Mouse (Mus musculus): Measurements from ENCODE around the gene Vipr2. TPM values are rescaled to one million over a fixed set of nuclear protein-coding genes. Genes with fewer than 3 reads are reported as not detected.

Gene Vipr2
- polyA plus RNA-seq, 1 experiment from 2014 or later, result 2.7 TPM

- Histone ChIP-seq H3K27ac (no peak overlapping the region), H3K4me2 (no peak overlapping the region), H3K36me3 (peaks cover 42% of the 10 kb centered on the region), H3K4me3 (no peak overlapping the region), H3K4me1 (no peaks in the 10 kb centered on the region), H3K27me3 (no peaks in the 10 kb centered on the region), H3K9ac (no peak overlapping the region), H3K9me3 (peaks cover 26% of the 10 kb centered on the region; the same call in 1 of the 2 replicates)
- no peak for ATAC-seq (ENCODE audit: insufficient number of reproducible peaks, low FRiP score, low TSS enrichment, low read depth)
- 94% methylated on average over 2 of the region's 2 CpGs for WGBS
Observed at GRCm38 (mm10) chr12:116062194-116062583, 15.3 kb upstream of the Vipr2 start.

GRCm38 (mm10) chr12:116063020-116063419 is 14.5 kb upstream of the Vipr2 start:
- Histone ChIP-seq H3K9me3 (peaks cover 26% of the 10 kb centered on the region; the same call in 1 of the 2 replicates), H3K4me1 (no peaks in the 10 kb centered on the region), H3K27me3 (no peaks in the 10 kb centered on the region), H3K4me2 (no peak overlapping the region), H3K27ac (no peak overlapping the region), H3K9ac (no peak overlapping the region), H3K36me3 (peaks cover 36% of the 10 kb centered on the region), H3K4me3 (no peak overlapping the region)
- no peak for ATAC-seq (ENCODE audit: insufficient number of reproducible peaks, low FRiP score, low TSS enrichment, low read depth)
- 96% methylated on average over 4 of the region's 4 CpGs for WGBS

- ATAC-seq (ENCODE audit: insufficient number of reproducible peaks, low FRiP score, low TSS enrichment, low read depth), result no peak
Observed at GRCm38 (mm10) chr12:116071023-116071422, 6.5 kb upstream of the Vipr2 start.

GRCm38 (mm10) chr12:116077855-116078366 is 385 bp downstream of the Vipr2 start:
- no peak overlapping the region for H3K27ac ChIP-seq
- peak overlapping the region; percentile 55 for H3K9ac ChIP-seq
- no peaks in the 10 kb centered on the region for H3K9me3 ChIP-seq
- ATAC-seq (ENCODE audit: insufficient number of reproducible peaks, low FRiP score, low TSS enrichment, low read depth), result peak; percentile 74; the same call in 1 of the 2 replicates
- peaks cover 13% of the 10 kb centered on the region for H3K4me1 ChIP-seq
- peaks cover 20% of the 10 kb centered on the region; the same call in 1 of the 2 replicates for H3K27me3 ChIP-seq
- H3K4me3 ChIP-seq, result peak overlapping the region; percentile 58
- no peaks in the 10 kb centered on the region for H3K36me3 ChIP-seq
- peak overlapping the region; percentile 95 for H3K4me2 ChIP-seq
- 1% methylated on average over 24 of the region's 24 CpGs for WGBS

More at GRCm38 (mm10) chr12:116071023-116071422, 6.5 kb upstream of the Vipr2 start:
- no peak overlapping the region for H3K9ac ChIP-seq
- H3K4me2 ChIP-seq, result no peak overlapping the region
- no peak overlapping the region for H3K4me3 ChIP-seq
- H3K4me1 ChIP-seq, result no peaks in the 10 kb centered on the region
- H3K27ac ChIP-seq, result no peak overlapping the region
- no peaks in the 10 kb centered on the region for H3K9me3 ChIP-seq
- no peaks in the 10 kb centered on the region for H3K36me3 ChIP-seq
- WGBS, result 23% methylated on average over 3 of the region's 3 CpGs
- 0 out of 2 replicates have a peak, but pooled peaks cover 2% of the 10 kb centered on the region for H3K27me3 ChIP-seq

- peaks cover 4% of the 10 kb centered on the region; the same call in 1 of the 2 replicates for H3K27me3 ChIP-seq
- H3K4me1 ChIP-seq, result peaks cover 3% of the 10 kb centered on the region; the same call in 1 of the 2 replicates
- no peaks in the 10 kb centered on the region for H3K9me3 ChIP-seq
- no peak overlapping the region for H3K9ac ChIP-seq
- H3K27ac ChIP-seq, result no peak overlapping the region
- H3K4me3 ChIP-seq, result no peak overlapping the region
- H3K4me2 ChIP-seq, result no peak overlapping the region
- ATAC-seq (ENCODE audit: insufficient number of reproducible peaks, low FRiP score, low TSS enrichment, low read depth), result no peak
- H3K36me3 ChIP-seq, result no peaks in the 10 kb centered on the region
- WGBS, result 53% methylated on average over 6 of the region's 6 CpGs
Observed at GRCm38 (mm10) chr12:116083125-116083524, 5.6 kb downstream of the Vipr2 start.

GRCm38 (mm10) chr12:116084294-116084693 is 6.8 kb downstream of the Vipr2 start:
- no peaks in the 10 kb centered on the region for H3K36me3 ChIP-seq
- H3K9ac ChIP-seq, result no peak overlapping the region
- no peak overlapping the region for H3K4me2 ChIP-seq
- ATAC-seq (ENCODE audit: insufficient number of reproducible peaks, low FRiP score, low TSS enrichment, low read depth), result no peak
- 69% methylated on average over 2 of the region's 2 CpGs for WGBS
- no peak overlapping the region for H3K27ac ChIP-seq
- peaks cover 2% of the 10 kb centered on the region; the same call in 1 of the 2 replicates for H3K27me3 ChIP-seq
- H3K4me3 ChIP-seq, result no peak overlapping the region
- no peaks in the 10 kb centered on the region for H3K4me1 ChIP-seq
- H3K9me3 ChIP-seq, result no peaks in the 10 kb centered on the region

GRCm38 (mm10) chr12:116086951-116087600 is 9.6 kb downstream of the Vipr2 start:
- no peak for ATAC-seq (ENCODE audit: insufficient number of reproducible peaks, low FRiP score, low TSS enrichment, low read depth)
- WGBS, result 85% methylated on average over 5 of the region's 5 CpGs
- H3K4me3 ChIP-seq, result no peak overlapping the region

GRCm38 (mm10) chr12:116089836-116090235 is 12.3 kb downstream of the Vipr2 start:
- Histone ChIP-seq H3K9me3 (no peaks in the 10 kb centered on the region), H3K9ac (no peak overlapping the region), H3K4me2 (no peak overlapping the region), H3K27ac (no peak overlapping the region), H3K4me1 (no peaks in the 10 kb centered on the region), H3K36me3 (no peaks in the 10 kb centered on the region), H3K4me3 (no peak overlapping the region), H3K27me3 (no peaks in the 10 kb centered on the region)
- ATAC-seq (ENCODE audit: insufficient number of reproducible peaks, low FRiP score, low TSS enrichment, low read depth), result no peak
- 85% methylated on average over 3 of the region's 3 CpGs for WGBS

More at GRCm38 (mm10) chr12:116086951-116087600, 9.6 kb downstream of the Vipr2 start:
- Histone ChIP-seq H3K36me3 (no peaks in the 10 kb centered on the region), H3K4me2 (no peak overlapping the region), H3K27ac (no peak overlapping the region), H3K27me3 (no peaks in the 10 kb centered on the region), H3K9ac (no peak overlapping the region), H3K4me1 (no peaks in the 10 kb centered on the region), H3K9me3 (no peaks in the 10 kb centered on the region)

GRCm38 (mm10) chr12:116094765-116095555 is 17.4 kb downstream of the Vipr2 start:
- Histone ChIP-seq H3K4me2 (no peak overlapping the region), H3K9ac (no peak overlapping the region), H3K27me3 (no peaks in the 10 kb centered on the region), H3K4me1 (no peaks in the 10 kb centered on the region), H3K4me3 (no peak overlapping the region), H3K36me3 (no peaks in the 10 kb centered on the region), H3K9me3 (no peaks in the 10 kb centered on the region), H3K27ac (no peak overlapping the region)
- ATAC-seq (ENCODE audit: insufficient number of reproducible peaks, low FRiP score, low TSS enrichment, low read depth), result no peak
- 80% methylated on average over 14 of the region's 14 CpGs for WGBS

- H3K36me3 ChIP-seq, result no peaks in the 10 kb centered on the region
- H3K4me1 ChIP-seq, result no peaks in the 10 kb centered on the region
- H3K27ac ChIP-seq, result no peak overlapping the region
- H3K4me2 ChIP-seq, result no peak overlapping the region
- H3K9me3 ChIP-seq, result no peaks in the 10 kb centered on the region
- H3K27me3 ChIP-seq, result no peaks in the 10 kb centered on the region
- no peak overlapping the region for H3K4me3 ChIP-seq
- no peak for ATAC-seq (ENCODE audit: insufficient number of reproducible peaks, low FRiP score, low TSS enrichment, low read depth)
- 56% methylated on average over 3 of the region's 3 CpGs for WGBS
- H3K9ac ChIP-seq, result no peak overlapping the region
Observed at GRCm38 (mm10) chr12:116096361-116096904, 18.9 kb downstream of the Vipr2 start.

- no peak overlapping the region for H3K4me2 ChIP-seq
- no peak overlapping the region for H3K9ac ChIP-seq
- no peaks in the 10 kb centered on the region for H3K4me1 ChIP-seq
- no peaks in the 10 kb centered on the region for H3K36me3 ChIP-seq
- WGBS, result 82% methylated on average over 8 of the region's 8 CpGs
- H3K27me3 ChIP-seq, result no peaks in the 10 kb centered on the region
- H3K4me3 ChIP-seq, result no peak overlapping the region
- no peak overlapping the region for H3K27ac ChIP-seq
- H3K9me3 ChIP-seq, result no peaks in the 10 kb centered on the region
- ATAC-seq (ENCODE audit: insufficient number of reproducible peaks, low FRiP score, low TSS enrichment, low read depth), result no peak
Observed at GRCm38 (mm10) chr12:116097166-116097565, 19.6 kb downstream of the Vipr2 start.

- H3K9me3 ChIP-seq, result no peaks in the 10 kb centered on the region
- 79% methylated on average over 2 of the region's 2 CpGs for WGBS
- ATAC-seq (ENCODE audit: insufficient number of reproducible peaks, low FRiP score, low TSS enrichment, low read depth), result no peak
- no peaks in the 10 kb centered on the region for H3K36me3 ChIP-seq
- no peak overlapping the region for H3K4me2 ChIP-seq
- no peak overlapping the region for H3K9ac ChIP-seq
- no peaks in the 10 kb centered on the region for H3K27me3 ChIP-seq
- no peaks in the 10 kb centered on the region for H3K4me1 ChIP-seq
- H3K4me3 ChIP-seq, result no peak overlapping the region
- H3K27ac ChIP-seq, result no peak overlapping the region
Observed at GRCm38 (mm10) chr12:116101945-116102344, 24.4 kb downstream of the Vipr2 start.
